Mouse (Mus musculus) c-Kit-positive CD71-positive TER-119-negative erythroid progenitor cells, embryonic 14.5 days (primary cell): ENCODE measurements around the gene Ankib1.

Source experiments
- DNase-seq: peaks from one replicate; pipeline ENCODE4 v3.0.0-alpha.2; 2013; ENCODE audit warnings: low read depth

The Ankib1 gene

GRCm38 (mm10) chr5:3646539-3646938, 156.2 kb downstream of the Ankib1 start:
- no peak for DNase-seq

- no peak for DNase-seq
Measured at GRCm38 (mm10) chr5:3645326-3645725, 157.4 kb downstream of the Ankib1 start.

GRCm38 (mm10) chr5:3644621-3645020, 158.1 kb downstream of the Ankib1 start:
- DNase-seq: no peak
